Mouse (Mus musculus) kidney, embryonic 14.5 days (tissue): ENCODE results near the gene Wnt11. TPM values are rescaled to one million over a fixed set of nuclear protein-coding genes. Genes with fewer than 3 reads are reported as not detected.

ENCODE experiments used
- ATAC-seq: fragments of 200-750 bp; cut with Nextera tagmentation; 2 replicates; pipeline ENCODE4 v1.8.0; 2017; ENCODE audit warnings: moderate number of reproducible peaks, mild to moderate bottlenecking, moderate TSS enrichment, moderate library complexity; ENCODE audit not compliant: low FRiP score, low TSS enrichment
- H3K27ac ChIP-seq: fragments of 300-500 bp; sonication (generic); 2 replicates; pipeline ENCODE4 v1.5.1; 2014; ENCODE audit warnings: low read depth, mild to moderate bottlenecking, low read length, moderate library complexity, mixed read lengths
- H3K27me3 ChIP-seq: fragments of 300-500 bp; sonication (generic); 2 replicates; pipeline ENCODE4 v1.6.1; 2014; ENCODE audit warnings: mild to moderate bottlenecking, low read length; ENCODE audit not compliant: control insufficient read depth, insufficient read depth
- H3K36me3 ChIP-seq: fragments of 300-500 bp; sonication (generic); 2 replicates; pipeline ENCODE4 v1.6.1; 2014; ENCODE audit warnings: low read length, mixed read lengths; ENCODE audit not compliant: control insufficient read depth, insufficient read depth
- H3K4me1 ChIP-seq: fragments of 300-500 bp; sonication (generic); 2 replicates; pipeline ENCODE4 v1.6.1; 2014; ENCODE audit warnings: low read length, mixed read lengths; ENCODE audit not compliant: control insufficient read depth, insufficient read depth
- H3K4me2 ChIP-seq: fragments of 300-500 bp; sonication (generic); replicated peaks from 2 replicates; pipeline ENCODE4 v1.6.1; 2014; ENCODE audit warnings: low read depth, mild to moderate bottlenecking, low read length
- H3K4me3 ChIP-seq: fragments of 300-500 bp; sonication (generic); 2 replicates; pipeline ENCODE4 v1.5.1; 2014; ENCODE audit warnings: mild to moderate bottlenecking, low read length
- H3K9ac ChIP-seq: fragments of 300-500 bp; sonication (generic); 2 replicates; pipeline ENCODE4 v1.6.1; 2014; ENCODE audit warnings: low read depth, mild to moderate bottlenecking, low read length, moderate library complexity
- H3K9me3 ChIP-seq: fragments of 300-500 bp; sonication (generic); 2 replicates; pipeline ENCODE4 v1.6.1; 2016; ENCODE audit warnings: low read length; ENCODE audit not compliant: control insufficient read depth
- WGBS: fragments of 180-500 bp; shearing (Covaris S2); extraction: QIAGEN DNeasy Blood & Tissue Kit; methylation state at CpG from one replicate; pipeline ENCODE4 v1.1.7; 2014; 5-methylcytosine and 5-hydroxymethylcytosine counted together
- polyA plus RNA-seq: library from polyadenylated mRNA; unstranded; fragments of >200 nt; fragmentation: Nextera tagmentation; extraction: Ambion mirVana; gene quantifications from 2 replicates; pipeline ENCODE4 v1.2.1, GENCODE M21; 2014

Wnt11 gene
- polyA plus RNA-seq, 1 experiment from 2014 or later, result 45.3 TPM

DNA sequence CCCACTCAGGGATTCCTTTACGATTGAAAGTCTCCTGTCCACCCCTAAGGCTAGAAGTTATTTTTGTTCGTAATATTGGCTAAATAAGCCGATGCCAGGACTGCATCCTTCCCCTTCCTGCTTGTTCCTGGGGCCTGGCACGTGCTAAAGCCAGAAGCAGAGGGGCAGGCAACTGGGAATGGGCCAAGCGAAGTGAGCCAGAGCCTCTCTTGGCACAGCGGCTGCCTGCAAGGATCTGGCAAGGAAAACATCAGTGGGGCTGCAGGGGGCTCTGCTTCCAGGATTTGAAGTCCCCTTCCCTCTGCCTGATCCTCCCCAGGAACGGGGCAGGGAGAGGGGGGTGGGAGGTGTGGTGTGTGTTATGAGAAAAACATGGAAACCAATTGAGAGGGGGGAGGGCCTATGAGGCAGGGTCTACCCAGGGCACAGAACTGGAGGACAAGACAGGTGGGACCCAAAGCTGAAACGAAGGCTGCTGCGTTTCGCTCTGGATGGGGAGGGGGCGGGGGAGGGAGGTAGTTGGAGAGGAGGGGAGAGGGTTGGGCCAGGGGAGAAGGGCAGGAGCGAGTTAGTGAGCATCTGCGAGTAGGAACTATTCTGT is 40.6 kb downstream of the Wnt11 start:
- Histone ChIP-seq H3K27me3 (no peaks in the 10 kb centered on the region; the same call in 1 of the 2 replicates), H3K4me3 (no peak overlapping the region), H3K9ac (no peak overlapping the region), H3K4me2 (no peak overlapping the region), H3K36me3 (no peaks in the 10 kb centered on the region), H3K27ac (no peak overlapping the region), H3K4me1 (peaks cover 9% of the 10 kb centered on the region; the same call in 1 of the 2 replicates), H3K9me3 (no peaks in the 10 kb centered on the region)
- WGBS, result 42% methylated on average over 13 of the region's 13 CpGs
- no peak for ATAC-seq

DNA sequence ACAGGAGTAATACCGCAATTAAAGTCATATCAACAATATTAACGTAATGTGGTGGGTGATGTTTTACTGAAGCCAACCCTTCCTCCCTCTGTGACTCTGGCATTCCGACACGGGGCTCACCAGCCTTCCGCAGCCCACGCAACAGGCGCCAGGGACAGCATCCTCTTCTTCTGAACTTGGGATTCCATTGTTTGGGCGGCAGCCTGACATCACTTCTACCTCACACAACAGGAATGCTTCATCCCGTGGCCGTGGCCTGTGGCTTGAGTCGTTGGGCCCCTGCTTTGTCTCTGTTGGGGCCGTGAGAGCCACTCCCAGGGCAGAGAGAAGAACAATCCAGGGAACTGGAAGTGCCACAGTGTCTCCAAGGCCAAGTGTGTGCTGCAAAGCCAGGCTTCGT is 41.2 kb downstream of the Wnt11 start:
- Histone ChIP-seq H3K27me3 (no peaks in the 10 kb centered on the region; the same call in 1 of the 2 replicates), H3K4me3 (no peak overlapping the region), H3K36me3 (no peaks in the 10 kb centered on the region), H3K27ac (no peak overlapping the region), H3K9me3 (no peaks in the 10 kb centered on the region), H3K9ac (no peak overlapping the region), H3K4me1 (peaks cover 9% of the 10 kb centered on the region; the same call in 1 of the 2 replicates), H3K4me2 (no peak overlapping the region)
- WGBS, result 39% methylated on average over 13 of the region's 13 CpGs
- ATAC-seq, result no peak

DNA sequence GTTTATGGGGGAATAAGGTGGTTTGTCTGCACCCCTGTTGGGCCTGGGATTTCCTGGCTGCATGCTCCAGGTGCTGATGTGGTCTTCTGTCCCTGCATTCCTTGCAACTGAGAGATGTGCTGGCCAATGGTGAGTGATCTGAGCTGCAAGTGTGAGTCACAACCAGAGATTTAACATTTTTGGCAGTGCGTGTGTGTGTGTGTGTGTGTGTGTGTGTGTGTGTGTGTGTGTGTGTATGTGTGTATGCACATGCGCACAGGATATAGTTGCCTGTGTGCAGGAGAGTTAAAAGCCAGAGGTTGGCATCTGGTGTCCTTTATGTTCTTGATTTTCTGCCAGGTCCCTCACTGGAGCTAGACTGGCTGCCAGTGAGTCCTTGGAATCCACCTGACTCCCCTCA is 44.3 kb downstream of the Wnt11 start:
- WGBS, result 96% methylated on average over 2 of the region's 2 CpGs
- peaks cover 9% of the 10 kb centered on the region; the same call in 1 of the 2 replicates for H3K4me1 ChIP-seq
- no peaks in the 10 kb centered on the region for H3K9me3 ChIP-seq
- no peak for ATAC-seq
- no peak overlapping the region for H3K4me3 ChIP-seq
- H3K27ac ChIP-seq, result no peak overlapping the region
- no peaks in the 10 kb centered on the region for H3K36me3 ChIP-seq
- H3K4me2 ChIP-seq, result no peak overlapping the region
- H3K27me3 ChIP-seq, result no peaks in the 10 kb centered on the region
- H3K9ac ChIP-seq, result no peak overlapping the region

DNA sequence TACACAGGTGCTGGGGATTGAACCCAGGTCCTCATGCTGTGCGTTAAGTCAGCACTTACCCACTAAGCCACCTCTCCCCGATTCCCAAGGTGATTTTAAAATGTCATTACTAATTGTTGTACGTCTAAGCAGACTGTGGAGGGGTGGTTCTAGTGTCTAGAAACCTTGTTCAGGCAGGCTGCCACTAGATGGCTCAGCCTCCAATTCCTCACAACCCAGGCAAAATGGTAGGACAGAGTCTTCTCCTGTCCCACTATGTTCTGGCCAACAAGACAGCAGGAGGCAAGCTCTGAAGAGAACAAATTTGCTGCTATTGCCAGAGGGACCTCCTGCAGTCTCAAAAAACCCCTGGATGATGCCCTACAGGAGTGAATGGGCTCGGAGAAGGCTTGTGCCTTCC is 47.0 kb downstream of the Wnt11 start:
- Histone ChIP-seq H3K36me3 (no peaks in the 10 kb centered on the region), H3K27ac (no peak overlapping the region), H3K4me2 (no peak overlapping the region), H3K4me3 (no peak overlapping the region), H3K9me3 (no peaks in the 10 kb centered on the region), H3K9ac (no peak overlapping the region; the same call in 1 of the 2 replicates), H3K4me1 (no peaks in the 10 kb centered on the region), H3K27me3 (no peaks in the 10 kb centered on the region)
- no peak for ATAC-seq
- WGBS, result 65% methylated on average over 4 of the region's 4 CpGs

DNA sequence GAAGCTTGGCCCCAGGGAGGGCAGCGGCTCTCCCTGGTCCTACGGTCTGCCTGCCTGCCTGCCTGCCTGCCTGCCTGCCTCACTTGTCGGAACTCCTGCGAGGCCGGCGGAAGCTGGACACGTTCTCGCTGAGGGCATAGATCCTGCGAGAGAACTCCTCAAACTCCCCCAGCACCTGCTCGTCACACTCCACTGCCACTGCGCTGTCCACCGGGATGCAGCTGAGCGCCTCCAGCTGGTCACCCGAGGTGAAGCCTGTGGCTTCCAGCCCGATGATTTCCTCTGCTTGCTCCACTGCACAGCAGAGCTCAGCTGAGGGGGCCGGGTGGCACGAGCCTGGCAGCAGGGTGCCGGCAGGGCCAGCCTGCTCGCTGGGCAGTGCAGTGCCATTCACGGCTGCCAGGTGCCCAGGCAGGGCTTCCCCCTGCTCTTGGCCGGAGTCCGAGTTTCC is 52.9 kb downstream of the Wnt11 start:
- Histone ChIP-seq H3K4me1 (peaks cover 29% of the 10 kb centered on the region), H3K27ac (no peak overlapping the region), H3K4me2 (peak overlapping the region; percentile 13; the same call in 1 of the 2 replicates), H3K9ac (no peak overlapping the region), H3K36me3 (no peaks in the 10 kb centered on the region), H3K9me3 (no peaks in the 10 kb centered on the region), H3K4me3 (no peak overlapping the region), H3K27me3 (no peaks in the 10 kb centered on the region)
- ATAC-seq, result peak; percentile 75
- 26% methylated on average over 22 of the region's 22 CpGs for WGBS

DNA sequence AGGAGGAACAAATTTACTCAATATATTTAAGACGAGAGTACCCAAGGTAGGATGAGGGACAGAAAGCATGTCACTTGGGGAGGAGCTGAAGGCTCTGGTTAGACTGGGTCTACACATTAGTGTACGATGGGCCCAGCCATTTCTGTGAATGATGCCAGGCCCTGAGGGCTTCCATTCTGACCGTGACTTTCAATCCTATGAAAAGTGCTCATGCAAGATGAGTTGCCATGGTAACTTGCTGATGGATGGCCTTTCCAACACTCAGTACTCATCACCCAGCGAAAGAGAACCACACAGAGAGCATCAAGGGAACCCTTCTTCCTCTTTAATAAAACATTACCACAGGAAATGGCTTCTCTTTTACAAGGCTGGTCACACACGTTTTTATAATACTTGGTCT is 53.9 kb downstream of the Wnt11 start:
- WGBS, result 57% methylated on average over 5 of the region's 5 CpGs
- no peaks in the 10 kb centered on the region for H3K9me3 ChIP-seq
- no peak for ATAC-seq
- H3K27ac ChIP-seq, result no peak overlapping the region
- H3K9ac ChIP-seq, result no peak overlapping the region
- no peak overlapping the region for H3K4me3 ChIP-seq
- no peaks in the 10 kb centered on the region for H3K36me3 ChIP-seq
- H3K27me3 ChIP-seq, result no peaks in the 10 kb centered on the region
- no peak overlapping the region for H3K4me2 ChIP-seq
- peaks cover 31% of the 10 kb centered on the region for H3K4me1 ChIP-seq

DNA sequence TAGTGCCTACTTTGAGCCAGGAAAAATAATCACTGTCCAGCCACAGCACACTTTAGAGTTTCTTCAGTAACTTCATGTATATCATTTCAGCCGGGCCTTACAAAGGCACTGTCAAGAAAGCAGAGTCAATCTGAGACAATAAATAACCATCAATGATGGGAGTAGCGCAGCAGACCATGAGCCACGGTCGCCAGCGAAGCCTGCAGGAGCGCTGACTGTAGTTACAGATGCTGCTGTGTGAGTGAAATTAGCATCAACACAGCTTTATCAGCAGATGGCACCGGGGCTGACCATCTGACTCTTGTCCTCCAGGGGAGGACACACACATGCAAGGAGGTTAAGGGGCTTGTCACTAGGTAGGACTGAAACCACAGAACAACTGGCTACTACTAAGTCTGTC is 54.3 kb downstream of the Wnt11 start:
- WGBS, result 19% methylated on average over 7 of the region's 7 CpGs
- H3K9me3 ChIP-seq, result no peaks in the 10 kb centered on the region
- H3K4me2 ChIP-seq, result no peak overlapping the region
- no peaks in the 10 kb centered on the region for H3K36me3 ChIP-seq
- no peaks in the 10 kb centered on the region for H3K27me3 ChIP-seq
- no peak overlapping the region for H3K27ac ChIP-seq
- no peak overlapping the region for H3K9ac ChIP-seq
- peaks cover 35% of the 10 kb centered on the region for H3K4me1 ChIP-seq
- no peak for ATAC-seq
- no peak overlapping the region for H3K4me3 ChIP-seq

DNA sequence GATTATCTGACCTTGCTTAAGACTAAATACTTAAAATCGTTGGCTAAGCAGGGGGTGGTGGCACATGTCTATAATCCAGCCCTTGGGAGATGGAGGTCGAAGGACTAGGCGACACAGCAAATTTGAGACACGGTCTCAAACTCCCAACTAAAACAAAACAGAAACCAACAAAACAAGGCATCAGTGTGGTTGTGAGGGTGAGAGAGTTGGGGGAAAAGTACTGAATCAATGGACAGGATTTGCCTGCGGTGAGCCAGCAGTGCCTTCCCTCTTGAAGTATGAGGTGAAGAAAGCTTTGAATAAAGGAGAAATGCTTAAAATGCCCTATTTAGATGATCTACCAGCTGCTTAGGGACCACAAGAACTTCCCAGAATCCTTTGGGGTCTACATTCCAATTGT is 58.2 kb downstream of the Wnt11 start:
- Histone ChIP-seq H3K4me3 (no peak overlapping the region), H3K4me2 (no peak overlapping the region), H3K36me3 (no peaks in the 10 kb centered on the region), H3K27me3 (no peaks in the 10 kb centered on the region), H3K9me3 (no peaks in the 10 kb centered on the region), H3K4me1 (peaks cover 53% of the 10 kb centered on the region), H3K9ac (no peak overlapping the region), H3K27ac (no peak overlapping the region)
- WGBS, result 78% methylated on average over 5 of the region's 5 CpGs
- ATAC-seq, result no peak

DNA sequence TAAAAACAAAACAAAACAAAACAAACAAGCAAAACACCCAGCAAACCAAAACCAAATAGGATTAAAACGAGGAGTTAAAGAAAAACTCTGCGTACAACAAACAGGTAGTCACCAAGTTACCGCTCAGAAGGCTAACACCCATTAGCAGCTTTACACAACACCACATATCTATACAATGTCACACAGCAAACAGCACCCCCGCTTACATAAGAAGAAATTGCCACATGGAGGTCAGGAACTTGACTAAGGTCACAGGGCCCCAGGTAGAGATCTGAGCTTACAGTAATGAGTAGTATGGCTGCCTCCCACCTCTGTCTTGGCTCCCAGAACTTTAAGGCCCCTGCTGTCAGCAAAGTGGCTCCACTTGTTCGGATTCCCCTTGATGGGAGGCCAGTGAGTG is 59.4 kb downstream of the Wnt11 start:
- Histone ChIP-seq H3K27me3 (no peaks in the 10 kb centered on the region), H3K27ac (peak overlapping the region; percentile 85; the same call in 1 of the 2 replicates), H3K4me1 (peaks cover 51% of the 10 kb centered on the region), H3K9ac (no peak overlapping the region), H3K9me3 (no peaks in the 10 kb centered on the region), H3K36me3 (no peaks in the 10 kb centered on the region), H3K4me2 (no peak overlapping the region), H3K4me3 (no peak overlapping the region)
- no peak for ATAC-seq
- 78% methylated on average over 5 of the region's 5 CpGs for WGBS
